Mouse (Mus musculus): ENCODE measurements at regions not wholly inside any gene's neighbourhood (a gene's known extent, or its start where the extent isn't known, plus 50 kb on each side); places are given as distances from the start of the nearest gene placed in this dataset.
"Not testable (repeated sequence)": the region's sequence is repeated elsewhere in the genome, so short reads cannot be mapped to it uniquely, and the experiment has no call there.

GRCm38 (mm10) chr4:71422121-71422520 lies 335.6 kb downstream of the Gm11232 start:
- DNase-seq (ENCODE audit: low spot score in 2 of 2) = not testable (repeated sequence)

GRCm38 (mm10) chr4:71409867-71410266 lies 347.9 kb downstream of the Gm11232 start:
- no peak for DNase-seq (ENCODE audit: low spot score in 2 of 2)

GRCm38 (mm10) chr4:71390444-71390843 lies 367.3 kb downstream of the Gm11232 start:
- DNase-seq (ENCODE audit: low spot score in 2 of 2) = no peak

- DNase-seq (ENCODE audit: low spot score in 2 of 2) = no peak
Observed at GRCm38 (mm10) chr4:71369276-71369675, 388.5 kb downstream of the Gm11232 start.

- no peak for DNase-seq (ENCODE audit: low spot score in 2 of 2)
Observed at GRCm38 (mm10) chr4:71363761-71364160, 394.0 kb downstream of the Gm11232 start.

- no peak for DNase-seq (ENCODE audit: low spot score in 2 of 2)
Observed at GRCm38 (mm10) chr4:71357626-71358025, 400.1 kb downstream of the Gm11232 start.

- no peak for DNase-seq (ENCODE audit: low spot score in 2 of 2)
Observed at GRCm38 (mm10) chr4:71356714-71357113, 401.1 kb downstream of the Gm11232 start.

- no peak for DNase-seq (ENCODE audit: low spot score in 2 of 2)
Observed at GRCm38 (mm10) chr4:71356310-71356709, 401.5 kb downstream of the Gm11232 start.

GRCm38 (mm10) chr4:71351880-71352279 lies 405.9 kb downstream of the Gm11232 start:
- no peak for DNase-seq (ENCODE audit: low spot score in 2 of 2)

- DNase-seq (ENCODE audit: low spot score in 2 of 2) = no peak
Observed at GRCm38 (mm10) chr4:71343068-71343467, 414.7 kb downstream of the Gm11232 start.

GRCm38 (mm10) chr4:71338582-71338981 lies 419.2 kb downstream of the Gm11232 start:
- no peak for DNase-seq (ENCODE audit: low spot score in 2 of 2)

- DNase-seq (ENCODE audit: low spot score in 2 of 2) = no peak
Observed at GRCm38 (mm10) chr4:71332672-71333071, 425.1 kb downstream of the Gm11232 start.

- no peak for DNase-seq (ENCODE audit: low spot score in 2 of 2)
Observed at GRCm38 (mm10) chr4:71332018-71332417, 425.7 kb downstream of the Gm11232 start.

- no peak for DNase-seq (ENCODE audit: low spot score in 2 of 2)
Observed at GRCm38 (mm10) chr4:71316605-71317004, 441.2 kb downstream of the Gm11232 start.

- DNase-seq (ENCODE audit: low spot score in 2 of 2) = no peak
Observed at GRCm38 (mm10) chr4:71307176-71307612, 450.6 kb downstream of the Gm11232 start.

GRCm38 (mm10) chr4:71306690-71307089 lies 451.1 kb downstream of the Gm11232 start:
- DNase-seq (ENCODE audit: low spot score in 2 of 2) = no peak

- not testable (repeated sequence) for DNase-seq (ENCODE audit: low spot score in 2 of 2)
Observed at GRCm38 (mm10) chr4:71295716-71296115, 462.0 kb downstream of the Gm11232 start.

- no peak for DNase-seq (ENCODE audit: low spot score in 2 of 2)
Observed at GRCm38 (mm10) chr4:71291741-71292149, 466.0 kb downstream of the Gm11232 start.

- DNase-seq (ENCODE audit: low spot score in 2 of 2) = not testable (repeated sequence)
Observed at GRCm38 (mm10) chr4:71291111-71291740, 466.5 kb downstream of the Gm11232 start.

GRCm38 (mm10) chr4:71283147-71283546 lies 474.6 kb downstream of the Gm11232 start:
- no peak for DNase-seq (ENCODE audit: low spot score in 2 of 2)

- DNase-seq (ENCODE audit: low spot score in 2 of 2) = no peak
Observed at GRCm38 (mm10) chr4:71279710-71280109, 478.1 kb downstream of the Gm11232 start.

- no peak for DNase-seq (ENCODE audit: low spot score in 2 of 2)
Observed at GRCm38 (mm10) chr4:71259897-71260296, 497.9 kb downstream of the Gm11232 start.

- no peak for DNase-seq (ENCODE audit: low spot score in 2 of 2)
Observed at GRCm38 (mm10) chr4:71230497-71230872, 527.3 kb downstream of the Gm11232 start.

Data from urinary bladder, adult 18-20 months (tissue).